Mouse (Mus musculus) limb, embryonic 14.5 days (tissue): Measurements from ENCODE around the gene Zfp850. TPM values are rescaled to one million over a fixed set of nuclear protein-coding genes. Genes with fewer than 3 reads are reported as not detected.
"Not testable (repeated sequence)": the region's sequence is repeated elsewhere in the genome, so short reads cannot be mapped to it uniquely, and the experiment has no call there.

Experiments used
- ATAC-seq: fragments of 200-750 bp; cut with Nextera tagmentation; 2 replicates; pipeline ENCODE4 v1.8.0; 2017; ENCODE audit warnings: low read depth, moderate number of reproducible peaks, moderate TSS enrichment; ENCODE audit not compliant: low FRiP score
- DNase-seq: peaks from one replicate; pipeline ENCODE4 v3.0.0-alpha.2; 2015; ENCODE audit warnings: low spot score
- H3K27ac ChIP-seq: fragments of 300-500 bp; sonication (generic); replicated peaks from 2 replicates; pipeline ENCODE4 v1.5.1; 2014; ENCODE audit warnings: low read depth, mild to moderate bottlenecking, low read length, moderate library complexity, mixed read lengths
- H3K27me3 ChIP-seq: fragments of 300-500 bp; sonication (generic); 2 replicates; pipeline ENCODE4 v1.6.1; 2014; ENCODE audit warnings: low read length, mixed read lengths; ENCODE audit not compliant: control insufficient read depth, insufficient read depth
- H3K36me3 ChIP-seq: fragments of 300-500 bp; sonication (generic); 2 replicates; pipeline ENCODE4 v1.6.1; 2014; ENCODE audit warnings: mild to moderate bottlenecking, low read length, moderate library complexity, mixed read lengths; ENCODE audit not compliant: control insufficient read depth, insufficient read depth
- H3K4me1 ChIP-seq: fragments of 300-500 bp; sonication (generic); 2 replicates; pipeline ENCODE4 v1.6.1; 2014; ENCODE audit warnings: antibody characterized with exemption, low read length, mixed read lengths; ENCODE audit not compliant: control insufficient read depth, insufficient read depth
- H3K4me2 ChIP-seq: fragments of 300-500 bp; sonication (generic); replicated peaks from 2 replicates; pipeline ENCODE4 v1.6.1; 2014; ENCODE audit warnings: low read depth, mild to moderate bottlenecking, low read length, moderate library complexity; ENCODE audit not compliant: severe bottlenecking
- H3K4me3 ChIP-seq: fragments of 300-500 bp; sonication (generic); replicated peaks from 2 replicates; pipeline ENCODE4 v1.5.1; 2014; ENCODE audit warnings: low read length
- H3K9ac ChIP-seq: fragments of 300-500 bp; sonication (generic); 2 replicates; pipeline ENCODE4 v1.6.1; 2014; ENCODE audit warnings: mild to moderate bottlenecking, low read depth, low read length, moderate library complexity; ENCODE audit not compliant: severe bottlenecking
- H3K9me3 ChIP-seq: fragments of 300-500 bp; sonication (generic); 2 replicates; pipeline ENCODE4 v1.6.1; 2016; ENCODE audit warnings: low read length; ENCODE audit not compliant: control insufficient read depth
- POLR2A ChIP-seq: fragments of 200-500 bp; IDR thresholded peaks from 2 replicates; pipeline ENCODE4 v1.8.0; 2012; ENCODE audit warnings: inconsistent platforms, mild to moderate bottlenecking, moderate library complexity, borderline replicate concordance; ENCODE audit not compliant: insufficient read depth, insufficient read length; ENCODE audit errors: extremely low read depth
- WGBS: fragments of 180-500 bp; shearing (Covaris S2); extraction: QIAGEN DNeasy Blood & Tissue Kit; methylation state at CpG from one replicate; pipeline ENCODE4 v1.1.7; 2014; 5-methylcytosine and 5-hydroxymethylcytosine counted together
- polyA plus RNA-seq, 2 experiments: library from polyadenylated mRNA; depleted of rRNA in 1 of 2; stranded (reverse) in 1 of 2; unstranded in 1 of 2; fragments of >200 nt; fragmentation: Nextera tagmentation in 1 of 2; extraction: Ambion mirVana in 1 of 2; gene quantifications; 2 replicates each; pipeline versions ENCODE4 v1.2.1 to v1.2.3; 2012 to 2014

The Zfp850 gene
- polyA plus RNA-seq, 2 experiments = 2.0 to 4.1 TPM

DNA sequence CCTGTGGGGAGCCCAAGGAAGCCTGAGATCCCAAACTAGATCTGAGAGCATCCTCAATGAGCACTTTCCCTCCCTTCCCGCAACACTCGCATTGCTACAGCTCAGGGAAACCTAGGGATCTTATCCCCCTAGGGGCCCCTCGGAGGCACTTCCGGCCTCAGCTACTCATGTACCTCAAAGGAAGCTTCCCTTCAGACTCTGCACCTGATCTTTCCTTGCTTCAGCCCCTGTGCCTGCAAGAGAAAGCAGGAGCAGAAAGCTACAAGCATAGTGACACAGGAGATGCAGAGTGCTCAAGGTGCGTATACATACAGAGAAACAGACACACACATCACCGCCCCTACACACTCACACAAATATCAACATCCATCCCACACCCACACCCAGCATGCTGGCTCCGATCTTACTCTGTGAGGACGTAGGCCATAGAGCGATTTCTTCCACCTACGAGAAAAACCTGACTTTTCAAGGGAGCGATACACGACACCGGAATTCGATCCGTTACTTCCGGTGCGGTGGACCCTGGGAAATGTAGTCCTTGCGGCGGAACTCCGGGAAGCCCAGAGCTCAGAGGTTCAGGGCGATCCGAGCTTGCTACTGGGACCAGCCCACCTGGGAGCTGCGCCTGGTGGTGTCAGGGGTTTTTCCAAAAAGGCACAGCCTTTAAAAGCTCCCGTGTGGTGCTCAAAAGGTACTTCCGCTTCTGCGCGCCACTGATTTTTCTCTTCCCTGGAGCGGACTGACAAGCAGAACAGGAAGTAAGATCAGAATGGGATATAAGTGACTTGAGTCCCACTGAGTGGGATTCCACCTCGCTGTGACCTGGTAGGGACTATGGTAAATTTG is 35.0 kb downstream of the Zfp850 start, which contains the start of gene Zfp780b:
TSS of gene Zfp780b (minus strand) at position 489 of the 846 bp plus-strand sequence.
- peak; percentile 36; the same call in 1 of the 2 replicates for TF ChIP-seq POLR2A
- peak; percentile 71 for DNase-seq
- Histone ChIP-seq H3K9ac (peak within 1 kb of the TSS; percentile 84), H3K4me3 (peak within 1 kb of the TSS; percentile 81), H3K36me3 (peaks cover 8% of the 10 kb centered on the region; the same call in 1 of the 2 replicates), H3K4me1 (peaks cover 4% of the 10 kb centered on the region; the same call in 1 of the 2 replicates), H3K4me2 (peak within 1 kb of the TSS; percentile 89), H3K9me3 (peaks cover 7% of the 10 kb centered on the region; the same call in 1 of the 2 replicates), H3K27ac (peak within 1 kb of the TSS; percentile 82), H3K27me3 (no peaks in the 10 kb centered on the region)
- peak; percentile 88 for ATAC-seq
- WGBS = under 1% methylated on average over 29 of the region's 29 CpGs

DNA sequence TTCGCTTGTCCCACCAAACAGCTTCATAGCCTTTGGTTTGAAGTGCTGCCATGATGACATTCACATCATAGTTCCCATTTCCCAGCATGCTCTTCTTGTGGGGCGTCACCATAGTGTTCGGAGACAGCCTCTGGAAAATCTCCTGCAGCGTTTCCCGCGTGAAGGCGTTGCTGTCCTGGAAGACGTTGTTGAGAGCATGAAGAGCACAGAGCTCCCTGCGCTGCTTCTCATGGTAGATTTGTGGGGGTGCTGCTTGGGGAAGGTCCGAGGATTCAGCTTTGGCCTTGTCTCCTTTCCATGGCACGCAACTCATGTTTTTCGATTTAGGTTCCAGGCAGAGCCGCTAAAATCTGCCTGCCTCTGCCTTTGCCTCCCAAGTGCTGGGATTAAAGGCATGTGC is 64.5 kb downstream of the Zfp850 start:
- ATAC-seq, H3K27me3 ChIP-seq, H3K27ac ChIP-seq, H3K4me3 ChIP-seq, H3K36me3 ChIP-seq, H3K4me1 ChIP-seq, H3K9me3 ChIP-seq, DNase-seq, H3K4me2 ChIP-seq, H3K9ac ChIP-seq: not testable (repeated sequence)
- WGBS = 92% methylated on average over 13 of the region's 13 CpGs

GRCm38 (mm10) chr7:27941869-27942268 is 72.0 kb downstream of the Zfp850 start:
- ATAC-seq, H3K9ac ChIP-seq, H3K27me3 ChIP-seq, H3K4me3 ChIP-seq, H3K4me1 ChIP-seq, H3K9me3 ChIP-seq, H3K4me2 ChIP-seq, H3K36me3 ChIP-seq, H3K27ac ChIP-seq, DNase-seq: not testable (repeated sequence)
- WGBS = 54% methylated on average over 4 of the region's 7 CpGs

Other genes starting within 250 kb of the Zfp850 start
- 2.0 and 3.0 TPM in 2 replicates for gene Zfp626, start 206.9 kb downstream of the Zfp850 start, polyA plus RNA-seq (2012; rRNA removed)
- gene Zfp626, start 206.9 kb downstream of the Zfp850 start, polyA plus RNA-seq (2014; fragmentation: Nextera tagmentation; extraction: Ambion mirVana) = 2.2 TPM in 2 replicates
- gene Zfp59, start 175.5 kb downstream of the Zfp850 start, polyA plus RNA-seq (2012; rRNA removed) = 3.2 and 4.4 TPM in 2 replicates
- 9.4 and 9.5 TPM in 2 replicates for gene Zfp59, start 175.5 kb downstream of the Zfp850 start, polyA plus RNA-seq (2014; fragmentation: Nextera tagmentation; extraction: Ambion mirVana)
- 1.5 and 2.3 TPM in 2 replicates for gene Zfp607a, start 156.6 kb downstream of the Zfp850 start, polyA plus RNA-seq (2012; rRNA removed)
- 3.1 and 3.2 TPM in 2 replicates for gene Zfp607a, start 156.6 kb downstream of the Zfp850 start, polyA plus RNA-seq (2014; fragmentation: Nextera tagmentation; extraction: Ambion mirVana)
- 4.0 and 5.9 TPM in 2 replicates for gene Zfp974, start 84.7 kb downstream of the Zfp850 start, polyA plus RNA-seq (2012; rRNA removed)
- 8.0 and 8.4 TPM in 2 replicates for gene Zfp974, start 84.7 kb downstream of the Zfp850 start, polyA plus RNA-seq (2014; fragmentation: Nextera tagmentation; extraction: Ambion mirVana)
- gene Zfp780b, start 34.9 kb downstream of the Zfp850 start, polyA plus RNA-seq (2012; rRNA removed) = 4.7 and 5.7 TPM in 2 replicates
- gene Zfp780b, start 34.9 kb downstream of the Zfp850 start, polyA plus RNA-seq (2014; fragmentation: Nextera tagmentation; extraction: Ambion mirVana) = 10.8 and 14.0 TPM in 2 replicates
- gene Psmc4, start 36.0 kb upstream of the Zfp850 start, polyA plus RNA-seq (2012; rRNA removed) = 206 and 227 TPM in 2 replicates
- 281 and 284 TPM in 2 replicates for gene Psmc4, start 36.0 kb upstream of the Zfp850 start, polyA plus RNA-seq (2014; fragmentation: Nextera tagmentation; extraction: Ambion mirVana)
- gene Fcgbp, start 57.1 kb upstream of the Zfp850 start, polyA plus RNA-seq (2012; rRNA removed) = 0.35 and 0.63 TPM in 2 replicates
- gene Fcgbp, start 57.1 kb upstream of the Zfp850 start, polyA plus RNA-seq (2014; fragmentation: Nextera tagmentation; extraction: Ambion mirVana) = 0.18 and 0.48 TPM in 2 replicates
- not detected in 2 replicates for gene 9530053A07Rik, start 115.4 kb upstream of the Zfp850 start, polyA plus RNA-seq (2012; rRNA removed)
- not detected in 2 replicates for gene 9530053A07Rik, start 115.4 kb upstream of the Zfp850 start, polyA plus RNA-seq (2014; fragmentation: Nextera tagmentation; extraction: Ambion mirVana)
- gene Fbl, start 155.6 kb upstream of the Zfp850 start, polyA plus RNA-seq (2012; rRNA removed) = 238 and 299 TPM in 2 replicates
- 43.7 and 45.9 TPM in 2 replicates for gene Fbl, start 155.6 kb upstream of the Zfp850 start, polyA plus RNA-seq (2014; fragmentation: Nextera tagmentation; extraction: Ambion mirVana)
- gene Dyrk1b, start 165.4 kb upstream of the Zfp850 start, polyA plus RNA-seq (2012; rRNA removed) = 26.0 and 37.8 TPM in 2 replicates
- gene Dyrk1b, start 165.4 kb upstream of the Zfp850 start, polyA plus RNA-seq (2014; fragmentation: Nextera tagmentation; extraction: Ambion mirVana) = 13.8 and 15.7 TPM in 2 replicates